Mouse (Mus musculus): ENCODE data around the gene Olfr545. TPM values are rescaled to one million over a fixed set of nuclear protein-coding genes. Genes with fewer than 3 reads are reported as not detected.
A peak's percentile ranks its signal among the peaks of the same experiment; 100 is the strongest.

The Olfr545 gene
- polyA plus RNA-seq, 1 experiment: not detected

- peak within 1 kb of the TSS; percentile 93 for H3K4me3 ChIP-seq
- TF ChIP-seq SRF (IDR thresholded peaks at IDR 0.05; ENCODE audit: control insufficient read depth, insufficient read length, low read depth) (peak; percentile 80), CEBPB (IDR thresholded peaks at IDR 0.05; ENCODE audit: insufficient read depth, poor library complexity, severe bottlenecking) (no peak), POLR2A (IDR thresholded peaks at IDR 0.05; ENCODE audit: insufficient read length, low read depth) (peak; percentile 73), E2F4 (IDR thresholded peaks at IDR 0.05; ENCODE audit: insufficient read depth) (peak; percentile 94), TCF3 (IDR thresholded peaks at IDR 0.05; ENCODE audit: insufficient read length, low read depth) (no peak), USF1 (IDR thresholded peaks at IDR 0.05; ENCODE audit: low read depth) (no peak), POLR2AphosphoS2 (IDR thresholded peaks at IDR 0.05; ENCODE audit: insufficient read length, low read depth) (peak; percentile 67)
- peak within 1 kb of the TSS; percentile 86 for H3K4me2 ChIP-seq (ENCODE audit: low read depth)
- H3K36me3 ChIP-seq (ENCODE audit: control insufficient read depth, insufficient read depth): no peaks in the 10 kb centered on the region
- no peaks in the 10 kb centered on the region for H3K27me3 ChIP-seq (ENCODE audit: control insufficient read depth, insufficient read depth, insufficient read length)
- peak within 1 kb of the TSS; percentile 22 for H3ac ChIP-seq (ENCODE audit: control insufficient read depth, insufficient read length)
- H3K79me2 ChIP-seq (ENCODE audit: control insufficient read depth, insufficient read depth): peaks cover 30% of the 10 kb centered on the region
These were observed 57.5 kb downstream of the Olfr545 start, which contains the start of gene Rrm1 for GRCm38 (mm10) chr7:102441657-102442391. Gene Rrm1, plus strand, starts transcription at chr7:102441695.

Other genes with a start within 250 kb of the Olfr545 start
- gene Rhog, start 243.5 kb downstream of the Olfr545 start, polyA plus RNA-seq (2012; fragmentation: generic; extraction: Trizol): 62.6 TPM
- 37.0 TPM for gene Stim1, start 231.8 kb downstream of the Olfr545 start, polyA plus RNA-seq (2012; fragmentation: generic; extraction: Trizol)
- gene Rrm1, start 57.9 kb downstream of the Olfr545 start, polyA plus RNA-seq (2012; fragmentation: generic; extraction: Trizol): 32.2 TPM
- not detected for gene Olfr543, start 17.9 kb downstream of the Olfr545 start, polyA plus RNA-seq (2012; fragmentation: generic; extraction: Trizol)
- not detected for gene Olfr544, start 11.3 kb downstream of the Olfr545 start, polyA plus RNA-seq (2012; fragmentation: generic; extraction: Trizol)
- not detected for gene Olfr547, start 35.2 kb upstream of the Olfr545 start, polyA plus RNA-seq (2012; fragmentation: generic; extraction: Trizol)
- gene Olfr548-ps1, start 41.3 kb upstream of the Olfr545 start, polyA plus RNA-seq (2012; fragmentation: generic; extraction: Trizol): not detected
- gene Olfr549, start 50.3 kb upstream of the Olfr545 start, polyA plus RNA-seq (2012; fragmentation: generic; extraction: Trizol): not detected
- gene Trim21, start 65.9 kb upstream of the Olfr545 start, polyA plus RNA-seq (2012; fragmentation: generic; extraction: Trizol): 0.43 TPM
- gene Olfr550, start 71.9 kb upstream of the Olfr545 start, polyA plus RNA-seq (2012; fragmentation: generic; extraction: Trizol): not detected
- not detected for gene Olfr551, start 92.3 kb upstream of the Olfr545 start, polyA plus RNA-seq (2012; fragmentation: generic; extraction: Trizol)
- gene Olfr552, start 98.2 kb upstream of the Olfr545 start, polyA plus RNA-seq (2012; fragmentation: generic; extraction: Trizol): not detected
- not detected for gene Olfr553, start 118.6 kb upstream of the Olfr545 start, polyA plus RNA-seq (2012; fragmentation: generic; extraction: Trizol)
- gene Olfr554, start 138.9 kb upstream of the Olfr545 start, polyA plus RNA-seq (2012; fragmentation: generic; extraction: Trizol): not detected
- gene Olfr555, start 159.2 kb upstream of the Olfr545 start, polyA plus RNA-seq (2012; fragmentation: generic; extraction: Trizol): not detected
- gene Olfr556, start 165.3 kb upstream of the Olfr545 start, polyA plus RNA-seq (2012; fragmentation: generic; extraction: Trizol): not detected
- gene Trim68, start 187.8 kb upstream of the Olfr545 start, polyA plus RNA-seq (2012; fragmentation: generic; extraction: Trizol): 3.2 TPM
- gene Olfr557, start 196.3 kb upstream of the Olfr545 start, polyA plus RNA-seq (2012; fragmentation: generic; extraction: Trizol): not detected
- gene Olfr558, start 202.6 kb upstream of the Olfr545 start, polyA plus RNA-seq (2012; fragmentation: generic; extraction: Trizol): not detected
- gene Olfr33, start 219.5 kb upstream of the Olfr545 start, polyA plus RNA-seq (2012; fragmentation: generic; extraction: Trizol): not detected
- gene Olfr559, start 227.9 kb upstream of the Olfr545 start, polyA plus RNA-seq (2012; fragmentation: generic; extraction: Trizol): not detected